Mouse (Mus musculus) CH12.LX (cell line): ENCODE measurements around the gene Kntc1.

Experiments used
- CHD2 ChIP-seq: IDR thresholded peaks from 2 replicates; pipeline ENCODE4 v1.6.1; 2011; ENCODE audit warnings: low read length, improper control_type of control experiment
- CTCF ChIP-seq, 2 experiments: IDR thresholded peaks in 1 of 2; conservative IDR thresholded peaks in 1 of 2; 2 replicates each; pipeline ENCODE4 v1.5.1; 2011 to 2012; ENCODE audit warnings: low read depth in 2 of 2, low read length in 2 of 2, improper control_type of control experiment in 1 of 2, inconsistent platforms in 1 of 2, mild to moderate bottlenecking in 1 of 2, moderate library complexity in 1 of 2
- EP300 ChIP-seq: IDR thresholded peaks from 2 replicates; pipeline ENCODE4 v1.6.1; 2011; ENCODE audit warnings: low read length, improper control_type of control experiment
- ETS1 ChIP-seq: conservative IDR thresholded peaks from 2 replicates; pipeline ENCODE4 v1.6.1; 2012; ENCODE audit warnings: low read depth, mild to moderate bottlenecking, inconsistent platforms, low read length, improper control_type of control experiment, moderate library complexity
- MAFK ChIP-seq: IDR thresholded peaks from 2 replicates; pipeline ENCODE4 v1.6.1; 2011; ENCODE audit warnings: low read length, improper control_type of control experiment; ENCODE audit not compliant: insufficient replicate concordance
- POLR2A ChIP-seq: IDR thresholded peaks from 2 replicates; pipeline ENCODE4 v1.6.1; 2011; ENCODE audit warnings: low read depth, mild to moderate bottlenecking, improper control_type of control experiment, low read length
- POLR2AphosphoS2 ChIP-seq: IDR thresholded peaks from 2 replicates; pipeline ENCODE4 v1.6.1; 2011; ENCODE audit warnings: low read depth, low read length, improper control_type of control experiment
- RAD21 ChIP-seq: IDR thresholded peaks from 2 replicates; pipeline ENCODE4 v1.6.1; 2011; ENCODE audit warnings: low read depth, mild to moderate bottlenecking, low read length, improper control_type of control experiment, moderate library complexity
- TCF12 ChIP-seq: IDR thresholded peaks from 2 replicates; pipeline ENCODE4 v1.6.1; 2014; ENCODE audit warnings: low read depth, mild to moderate bottlenecking, inconsistent platforms, low read length, improper control_type of control experiment
- USF1 ChIP-seq: IDR thresholded peaks from 2 replicates; pipeline ENCODE4 v1.6.1; 2014; ENCODE audit warnings: low read depth, mild to moderate bottlenecking, inconsistent platforms, low read length, improper control_type of control experiment
- ZC3H11A ChIP-seq: IDR thresholded peaks from 2 replicates; pipeline ENCODE4 v1.6.1; 2012; ENCODE audit warnings: low read depth, mild to moderate bottlenecking, inconsistent platforms, low read length, improper control_type of control experiment
- ZKSCAN1 ChIP-seq: IDR thresholded peaks from 2 replicates; pipeline ENCODE4 v1.6.1; 2012; ENCODE audit warnings: low read depth, inconsistent platforms, low read length, improper control_type of control experiment, borderline replicate concordance
- ZMIZ1 ChIP-seq: IDR thresholded peaks from 2 replicates; pipeline ENCODE4 v1.6.1; 2012; ENCODE audit warnings: low read depth, mild to moderate bottlenecking, inconsistent platforms, low read length, improper control_type of control experiment
- ZNF384 ChIP-seq: IDR thresholded peaks from 2 replicates; pipeline ENCODE4 v1.6.1; 2012; ENCODE audit warnings: low read depth, low read length, improper control_type of control experiment, inconsistent platforms

DNA sequence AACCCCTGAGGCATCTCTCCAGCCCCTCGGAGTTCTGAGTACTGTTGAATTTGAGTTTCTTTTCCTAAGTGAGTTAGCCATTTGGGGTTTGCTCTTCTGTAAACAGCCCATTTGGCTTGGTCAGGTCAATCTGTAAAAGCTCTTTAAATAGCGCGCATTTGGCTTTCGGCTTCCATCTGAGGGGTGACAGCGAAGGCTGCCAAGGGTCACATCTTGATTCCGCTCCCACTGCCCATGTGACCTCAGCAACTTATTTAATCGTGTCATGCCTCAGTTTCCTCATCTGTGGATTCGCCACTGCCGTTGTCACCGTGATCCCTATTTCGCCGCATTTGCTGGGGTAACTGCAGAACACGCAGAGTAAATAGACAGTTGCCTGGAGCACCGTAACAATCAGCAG is 94.8 kb downstream of the Kntc1 start:
- TF ChIP-seq TCF12 = no peak
- TF ChIP-seq RAD21 = no peak
- no peak for TF ChIP-seq CTCF (conservative IDR thresholded peaks at IDR 0.05 in 1 of 2, IDR thresholded peaks at IDR 0.05 in 1 of 2; ENCODE audit: low read depth in 2 of 2, low read length in 2 of 2)
- no peak for TF ChIP-seq ZC3H11A
- no peak for TF ChIP-seq POLR2A
- no peak for TF ChIP-seq EP300
- TF ChIP-seq ETS1 = no peak
- no peak for TF ChIP-seq ZNF384
- no peak for TF ChIP-seq ZKSCAN1
- TF ChIP-seq ZMIZ1 = no peak
- TF ChIP-seq CHD2 = no peak
- TF ChIP-seq USF1 = no peak
- TF ChIP-seq MAFK = no peak
- no peak for TF ChIP-seq POLR2AphosphoS2
